Mouse (Mus musculus) heart, embryonic 13.5 days (tissue): ENCODE data around the gene Fancg. TPM values are rescaled to one million over a fixed set of nuclear protein-coding genes. Genes with fewer than 3 reads are reported as not detected.

Experiments
- ATAC-seq: fragments of 200-750 bp; cut with Nextera tagmentation; 2 replicates; pipeline ENCODE4 v1.8.0; 2017; ENCODE audit warnings: moderate TSS enrichment; ENCODE audit not compliant: insufficient number of reproducible peaks, low FRiP score, low TSS enrichment; ENCODE audit errors: extremely low read depth
- H3K27ac ChIP-seq: fragments of 300-500 bp; sonication (generic); replicated peaks from 2 replicates; pipeline ENCODE4 v1.5.1; 2015; ENCODE audit warnings: moderate library complexity, mild to moderate bottlenecking, inconsistent platforms
- H3K27me3 ChIP-seq: fragments of 300-500 bp; sonication (generic); replicated peaks from 2 replicates; pipeline ENCODE4 v1.6.1; 2015; ENCODE audit warnings: mild to moderate bottlenecking, inconsistent platforms
- H3K36me3 ChIP-seq: fragments of 300-500 bp; sonication (generic); 2 replicates; pipeline ENCODE4 v1.6.1; 2015; ENCODE audit warnings: mild to moderate bottlenecking, inconsistent platforms
- H3K4me1 ChIP-seq: fragments of 300-500 bp; sonication (generic); 2 replicates; pipeline ENCODE4 v1.6.1; 2015; ENCODE audit warnings: inconsistent platforms
- H3K4me2 ChIP-seq: fragments of 300-500 bp; sonication (generic); 2 replicates; pipeline ENCODE4 v1.6.1; 2015; ENCODE audit warnings: inconsistent platforms, mild to moderate bottlenecking, moderate library complexity
- H3K4me3 ChIP-seq: fragments of 300-500 bp; sonication (generic); 2 replicates; pipeline ENCODE4 v1.5.1; 2015; ENCODE audit warnings: moderate library complexity, mild to moderate bottlenecking, inconsistent platforms
- H3K9ac ChIP-seq: fragments of 300-500 bp; sonication (generic); 2 replicates; pipeline ENCODE4 v1.6.1; 2015; ENCODE audit warnings: inconsistent platforms, mild to moderate bottlenecking, moderate library complexity
- H3K9me3 ChIP-seq: fragments of 300-500 bp; sonication (generic); 2 replicates; pipeline ENCODE4 v1.6.1; 2016; ENCODE audit warnings: inconsistent platforms
- WGBS: fragments of 180-500 bp; shearing (Covaris S2); methylation state at CpG from one replicate; pipeline ENCODE4 v1.1.7; 2015; ENCODE audit warnings: mixed read lengths; 5-methylcytosine and 5-hydroxymethylcytosine counted together
- polyA plus RNA-seq: library from polyadenylated mRNA; unstranded; fragments of >200 nt; fragmentation: Nextera tagmentation; extraction: Ambion mirVana; gene quantifications from 2 replicates; pipeline ENCODE4 v1.2.1, GENCODE M21; 2015

The Fancg gene
- polyA plus RNA-seq, 1 experiment from 2014 or later: 11.0 TPM

DNA sequence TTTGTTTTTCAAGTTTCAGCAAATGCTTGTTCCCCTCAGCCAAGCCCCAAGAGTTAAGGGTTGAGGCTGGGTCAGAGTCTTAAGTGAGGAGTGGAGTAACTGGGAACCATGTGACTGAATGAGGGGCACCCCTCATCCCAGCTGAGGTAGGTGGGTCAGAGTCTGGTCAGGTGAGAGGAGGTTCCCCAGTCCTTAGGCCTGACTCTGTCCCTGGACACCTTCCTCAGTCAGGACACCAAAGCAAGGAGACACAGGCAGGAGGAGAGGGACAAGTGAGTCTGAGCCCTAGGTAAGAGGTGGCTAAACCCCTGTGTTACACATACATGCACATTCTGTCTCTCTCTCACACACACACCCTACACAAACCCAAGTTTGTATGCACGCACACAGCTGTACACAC is 22.2 kb upstream of the Fancg start:
- peaks cover 20% of the 10 kb centered on the region for H3K4me1 ChIP-seq
- no peak overlapping the region for H3K27ac ChIP-seq
- 100% methylated on average over 1 of the region's 1 CpGs for WGBS
- H3K27me3 ChIP-seq: no peaks in the 10 kb centered on the region
- peaks cover 72% of the 10 kb centered on the region for H3K36me3 ChIP-seq
- H3K4me2 ChIP-seq: no peak overlapping the region
- no peak overlapping the region for H3K9ac ChIP-seq
- H3K4me3 ChIP-seq: no peak overlapping the region
- ATAC-seq: no peak
- no peaks in the 10 kb centered on the region for H3K9me3 ChIP-seq

DNA sequence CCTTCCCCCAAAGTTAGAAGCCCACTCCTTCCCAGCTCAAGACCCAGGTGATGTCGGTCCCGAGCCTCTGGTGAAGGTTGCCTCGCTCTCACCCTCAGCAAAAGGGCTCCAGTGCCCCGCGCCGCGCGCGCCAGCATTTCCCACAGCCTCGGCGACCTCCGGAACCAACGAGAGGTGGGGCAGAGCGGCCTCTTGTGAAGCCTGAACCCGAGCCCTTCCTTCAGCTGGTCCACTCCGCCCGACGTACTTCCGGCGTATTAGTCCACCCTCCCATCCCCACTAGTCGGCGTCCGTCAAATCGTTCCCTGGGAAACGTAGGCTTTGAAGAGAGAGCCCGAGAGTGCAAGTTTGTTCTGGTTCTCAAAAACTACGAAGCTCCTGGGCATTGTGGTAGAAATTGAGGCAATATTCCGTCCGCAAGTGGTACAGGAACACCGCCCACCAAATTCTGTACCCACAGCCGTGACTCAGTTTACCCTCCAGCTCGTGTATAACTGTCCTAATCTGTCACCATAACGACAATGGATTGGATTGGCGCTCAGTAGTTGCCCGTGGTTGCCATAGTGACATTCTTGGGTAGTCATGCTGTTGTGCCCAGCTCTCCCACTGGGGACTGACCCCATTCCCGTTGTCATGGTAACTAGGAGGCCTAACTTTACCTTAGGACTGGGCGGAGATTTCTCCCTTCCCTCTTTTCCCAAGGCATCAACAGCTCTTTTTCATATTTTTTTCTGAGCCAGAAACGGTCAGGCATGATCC is 21.1 kb upstream of the Fancg start, which contains the start of gene Stoml2:
Gene Stoml2 (minus strand): TSS at position 474 of the 759 bp plus-strand sequence.
- Histone ChIP-seq H3K9ac (peak within 1 kb of the TSS; percentile 92), H3K9me3 (no peaks in the 10 kb centered on the region), H3K4me1 (peaks cover 15% of the 10 kb centered on the region), H3K4me2 (peak within 1 kb of the TSS; percentile 88), H3K27me3 (no peaks in the 10 kb centered on the region), H3K4me3 (peak within 1 kb of the TSS; percentile 72), H3K36me3 (peaks cover 76% of the 10 kb centered on the region), H3K27ac (peak within 1 kb of the TSS; percentile 79)
- 2% methylated on average over 38 of the region's 38 CpGs for WGBS
- peak; percentile 82 for ATAC-seq

DNA sequence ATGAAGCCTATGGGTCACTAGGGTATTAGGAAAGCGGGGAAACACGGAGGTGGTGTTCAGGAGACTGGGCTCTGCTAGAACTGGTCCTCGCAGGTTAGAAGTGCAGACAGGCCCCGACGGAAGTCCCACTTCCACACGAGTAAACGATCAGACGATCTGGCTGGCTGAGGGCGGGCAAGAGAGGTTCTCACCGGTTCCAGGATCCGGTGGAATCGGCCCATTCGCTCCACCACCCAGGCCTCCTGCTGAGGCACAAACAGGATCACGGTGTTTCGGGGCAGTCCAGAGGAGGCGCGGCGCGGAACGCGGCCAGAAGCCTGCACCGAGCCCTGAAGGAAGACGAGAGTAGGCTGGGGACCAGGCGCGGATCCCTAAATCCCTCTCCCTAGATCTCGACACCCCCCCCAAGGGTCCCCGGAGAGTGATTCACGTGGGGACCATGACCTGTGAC is 20.5 kb upstream of the Fancg start:
- WGBS: under 1% methylated on average over 28 of the region's 28 CpGs
- Histone ChIP-seq H3K27ac (peak overlapping the region; percentile 79), H3K4me1 (peaks cover 15% of the 10 kb centered on the region), H3K4me2 (peak overlapping the region; percentile 88), H3K36me3 (peaks cover 74% of the 10 kb centered on the region), H3K9me3 (no peaks in the 10 kb centered on the region), H3K4me3 (peak overlapping the region; percentile 72), H3K9ac (peak overlapping the region; percentile 92), H3K27me3 (no peaks in the 10 kb centered on the region)
- ATAC-seq: peak; percentile 40

DNA sequence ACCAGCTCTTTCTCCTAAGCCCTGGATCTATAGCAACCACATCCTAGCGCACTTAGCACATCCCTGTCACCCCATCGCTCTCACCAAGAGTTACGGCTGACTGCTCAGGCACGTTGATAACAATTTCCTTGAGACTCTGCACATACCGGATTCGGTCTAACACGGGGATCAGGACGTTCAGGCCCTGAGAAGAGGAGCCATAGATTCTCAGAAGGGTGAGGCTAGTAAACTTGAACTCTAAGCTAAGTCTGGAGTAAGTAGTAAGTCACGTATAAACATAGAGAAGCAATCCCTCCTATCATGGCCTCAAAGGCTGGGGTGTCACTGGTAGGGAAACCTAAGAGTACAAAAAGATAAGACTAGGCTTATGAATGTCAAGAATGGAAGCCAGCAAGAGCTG is 20.0 kb upstream of the Fancg start:
- H3K9me3 ChIP-seq: no peaks in the 10 kb centered on the region
- 62% methylated on average over 9 of the region's 9 CpGs for WGBS
- H3K4me2 ChIP-seq: peak overlapping the region; percentile 88
- peaks cover 15% of the 10 kb centered on the region for H3K4me1 ChIP-seq
- H3K9ac ChIP-seq: peak overlapping the region; percentile 92
- H3K27me3 ChIP-seq: no peaks in the 10 kb centered on the region
- no peak for ATAC-seq
- peaks cover 69% of the 10 kb centered on the region for H3K36me3 ChIP-seq
- peak overlapping the region; percentile 79 for H3K27ac ChIP-seq
- peak overlapping the region; percentile 72 for H3K4me3 ChIP-seq

DNA sequence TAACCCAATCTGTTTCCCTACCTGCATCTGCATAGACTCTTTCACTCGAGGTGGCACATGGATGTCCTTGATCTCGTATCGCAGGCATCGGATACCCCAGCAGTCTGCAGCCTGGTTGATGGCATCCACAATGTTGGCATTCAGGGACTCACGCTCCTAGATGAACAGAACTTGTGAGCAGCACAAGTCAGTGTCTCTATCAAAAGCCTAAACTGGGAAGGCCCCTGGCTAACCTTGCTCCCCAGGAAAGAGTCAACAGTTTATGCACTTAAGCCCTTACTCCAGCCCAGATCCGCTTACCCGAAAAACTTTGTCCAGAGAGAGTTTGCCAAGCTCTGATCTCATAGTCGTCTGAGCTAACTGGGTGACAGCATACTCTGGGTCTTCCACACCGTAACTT is 19.4 kb upstream of the Fancg start:
- Histone ChIP-seq H3K9me3 (no peaks in the 10 kb centered on the region), H3K4me3 (peak overlapping the region; percentile 72; the same call in 1 of the 2 replicates), H3K4me1 (peaks cover 19% of the 10 kb centered on the region), H3K9ac (peak overlapping the region; percentile 92; the same call in 1 of the 2 replicates), H3K27ac (no peak overlapping the region), H3K4me2 (peak overlapping the region; percentile 88), H3K27me3 (no peaks in the 10 kb centered on the region), H3K36me3 (peaks cover 63% of the 10 kb centered on the region)
- ATAC-seq: no peak
- 89% methylated on average over 9 of the region's 9 CpGs for WGBS

DNA sequence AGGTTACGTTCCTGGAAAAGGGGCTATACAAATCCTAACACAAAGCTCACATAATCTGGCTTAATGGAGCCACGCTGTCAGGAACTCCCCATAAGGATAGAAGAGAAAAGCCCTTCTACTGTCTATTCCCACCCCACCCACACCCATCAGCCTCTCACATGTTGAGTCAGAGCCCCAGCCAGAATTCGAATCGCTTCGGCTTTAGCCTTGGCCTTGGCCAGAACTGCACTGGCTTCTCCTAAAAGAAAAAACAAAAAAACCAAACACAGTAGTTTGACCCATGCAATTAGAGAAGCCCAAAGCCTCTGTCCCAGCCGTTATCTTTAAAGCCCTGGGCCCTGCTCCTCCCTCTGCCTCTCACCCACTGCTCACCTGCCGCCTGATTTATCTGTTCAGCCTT is 18.8 kb upstream of the Fancg start:
- no peak overlapping the region for H3K4me2 ChIP-seq
- no peaks in the 10 kb centered on the region for H3K9me3 ChIP-seq
- no peak for ATAC-seq
- 87% methylated on average over 7 of the region's 7 CpGs for WGBS
- no peak overlapping the region for H3K4me3 ChIP-seq
- peaks cover 25% of the 10 kb centered on the region for H3K4me1 ChIP-seq
- no peak overlapping the region for H3K27ac ChIP-seq
- H3K36me3 ChIP-seq: peaks cover 61% of the 10 kb centered on the region
- H3K9ac ChIP-seq: no peak overlapping the region
- no peaks in the 10 kb centered on the region for H3K27me3 ChIP-seq

DNA sequence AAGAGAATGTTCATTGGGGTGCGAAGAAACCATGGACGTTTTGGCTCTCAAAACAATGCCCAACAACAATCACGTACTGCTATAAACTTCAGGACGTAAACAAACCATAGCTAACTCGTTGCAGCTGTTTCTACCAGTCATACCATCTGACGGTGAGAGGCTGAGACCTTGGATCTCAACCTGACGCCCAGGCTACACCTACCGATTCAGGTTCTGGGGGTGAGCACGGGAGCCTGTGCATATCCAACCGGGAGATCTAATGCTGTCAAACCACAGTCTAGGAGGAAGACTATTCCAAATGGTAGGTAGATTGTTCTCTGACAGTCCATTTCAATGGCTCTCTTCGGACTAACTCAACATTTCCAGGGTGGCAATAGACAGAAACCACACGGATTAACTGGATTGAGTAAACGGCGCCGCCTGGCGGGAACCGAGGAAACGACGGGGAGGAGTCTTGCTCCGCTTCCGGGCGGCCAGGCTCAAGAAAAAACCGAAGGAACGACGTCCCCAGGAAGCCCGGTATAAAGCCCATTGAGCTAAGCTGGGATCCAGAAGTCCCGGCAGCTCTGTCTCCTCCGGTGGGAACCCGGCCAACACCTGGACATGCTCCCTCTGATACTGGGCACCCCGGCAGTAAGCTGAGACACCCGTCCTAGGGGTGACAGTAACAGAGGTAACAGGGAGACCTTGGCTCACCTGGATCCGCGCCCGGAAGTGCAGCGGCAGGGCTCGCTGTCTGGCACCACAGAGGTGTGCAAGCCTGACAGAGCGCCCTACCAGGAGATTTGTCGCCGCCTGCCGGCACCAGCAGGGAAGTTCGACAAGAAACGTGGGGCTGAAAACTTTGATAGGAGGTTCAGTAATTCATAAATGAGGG is 15.0 kb upstream of the Fancg start, which contains the start of gene Pigo:
Gene Pigo (minus strand): TSS at position 736 of the 877 bp plus-strand sequence.
- Histone ChIP-seq H3K9me3 (no peaks in the 10 kb centered on the region), H3K36me3 (peaks cover 83% of the 10 kb centered on the region), H3K9ac (peak within 1 kb of the TSS; percentile 79), H3K27ac (peak within 1 kb of the TSS; percentile 83), H3K4me2 (peak within 1 kb of the TSS; percentile 88), H3K27me3 (no peaks in the 10 kb centered on the region), H3K4me1 (peaks cover 20% of the 10 kb centered on the region), H3K4me3 (peak within 1 kb of the TSS; percentile 66)
- ATAC-seq: peak; percentile 59
- WGBS: 7% methylated on average over 42 of the region's 42 CpGs

DNA sequence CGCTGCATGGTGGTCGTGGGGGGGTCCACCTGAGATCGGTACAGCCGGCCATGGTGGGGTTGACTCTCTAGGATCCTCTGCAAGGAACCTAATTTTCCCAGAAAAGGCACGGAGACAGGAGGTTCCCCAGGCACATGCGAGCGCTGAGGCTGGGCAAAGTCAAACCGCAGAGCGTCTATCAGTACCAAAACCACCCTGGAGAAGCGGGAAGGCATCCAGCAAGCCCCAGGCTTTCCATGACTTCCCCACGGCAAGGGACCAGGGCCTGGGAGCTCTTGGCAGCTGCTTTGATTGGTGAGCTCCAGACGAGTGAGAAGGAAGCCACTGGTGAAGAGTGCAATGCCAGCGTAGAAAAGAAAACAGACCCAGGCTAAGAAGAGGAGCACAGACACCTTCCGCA is 14.4 kb upstream of the Fancg start:
- 70% methylated on average over 14 of the region's 14 CpGs for whole genome bisulfite sequencing
- peaks cover 14% of the 10 kb centered on the region for H3K4me1 ChIP-seq
- peak overlapping the region; percentile 88 for H3K4me2 ChIP-seq
- H3K27me3 ChIP-seq: no peaks in the 10 kb centered on the region
- H3K9ac ChIP-seq: peak overlapping the region; percentile 79
- H3K9me3 ChIP-seq: no peaks in the 10 kb centered on the region
- peak overlapping the region; percentile 83; the same call in 1 of the 2 replicates for H3K27ac ChIP-seq
- no peak for ATAC-seq
- peaks cover 85% of the 10 kb centered on the region for H3K36me3 ChIP-seq
- H3K4me3 ChIP-seq: peak overlapping the region; percentile 66

DNA sequence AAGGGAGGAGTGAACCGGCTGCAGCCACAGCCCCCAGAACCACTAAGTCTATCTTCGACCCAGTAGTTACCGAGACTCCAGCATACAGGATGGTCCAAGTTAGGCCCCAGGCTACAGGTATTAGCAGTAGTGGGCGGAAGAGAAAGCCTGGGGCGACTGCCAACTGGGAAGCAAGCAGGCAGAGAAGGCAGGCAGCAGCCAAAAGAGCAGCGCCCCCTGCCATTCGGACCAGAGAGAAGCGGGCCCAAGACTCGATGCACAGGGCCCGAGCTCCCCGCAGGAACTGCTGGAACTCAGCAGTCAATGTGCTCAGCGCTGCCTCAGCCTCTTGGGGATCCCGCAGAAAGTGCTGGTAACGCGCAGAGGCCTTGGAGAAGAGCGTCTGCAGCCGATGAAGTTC is 11.0 kb upstream of the Fancg start:
- Histone ChIP-seq H3K4me2 (no peak overlapping the region), H3K9me3 (no peaks in the 10 kb centered on the region), H3K9ac (no peak overlapping the region), H3K4me3 (no peak overlapping the region), H3K4me1 (peaks cover 13% of the 10 kb centered on the region), H3K27me3 (no peaks in the 10 kb centered on the region), H3K36me3 (peaks cover 85% of the 10 kb centered on the region), H3K27ac (no peak overlapping the region)
- ATAC-seq: no peak
- WGBS: 76% methylated on average over 17 of the region's 17 CpGs

DNA sequence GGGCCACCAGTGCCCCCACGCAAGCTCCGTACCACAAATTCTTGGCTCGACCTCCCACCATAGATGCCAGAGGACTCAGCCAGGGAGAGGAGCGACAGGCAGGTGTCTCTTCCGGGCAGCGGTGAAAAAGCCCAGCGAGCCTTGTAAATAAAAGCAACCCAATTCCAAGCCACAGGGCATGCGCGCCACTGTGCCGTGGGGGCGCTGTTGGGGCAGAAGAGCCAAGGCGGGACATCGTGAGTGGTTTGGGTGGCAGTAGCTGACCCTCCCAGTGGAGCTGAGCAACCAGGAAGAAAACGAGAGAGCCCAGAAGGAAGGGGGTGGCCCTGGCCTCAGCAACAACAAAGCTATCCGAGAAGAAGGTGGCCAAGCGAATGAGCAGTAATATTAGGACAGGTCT is 10.6 kb upstream of the Fancg start:
- H3K4me1 ChIP-seq: peaks cover 13% of the 10 kb centered on the region
- H3K4me2 ChIP-seq: no peak overlapping the region
- H3K36me3 ChIP-seq: peaks cover 82% of the 10 kb centered on the region
- H3K4me3 ChIP-seq: no peak overlapping the region
- no peak overlapping the region for H3K9ac ChIP-seq
- 80% methylated on average over 16 of the region's 16 CpGs for WGBS
- H3K27ac ChIP-seq: no peak overlapping the region
- no peak for ATAC-seq
- H3K9me3 ChIP-seq: no peaks in the 10 kb centered on the region
- no peaks in the 10 kb centered on the region for H3K27me3 ChIP-seq
